Mouse (Mus musculus) heart, embryonic 11.5 days (tissue): ENCODE measurements around the gene Olfr548-ps1. TPM values are rescaled to one million over a fixed set of nuclear protein-coding genes. Genes with fewer than 3 reads are reported as not detected.

ENCODE experiments used
- ATAC-seq: fragments of 200-750 bp; cut with Nextera tagmentation; replicated peaks from 2 replicates; pipeline ENCODE4 v1.8.0; 2017; ENCODE audit warnings: moderate library complexity; ENCODE audit not compliant: insufficient number of reproducible peaks, low FRiP score, low TSS enrichment
- H3K27ac ChIP-seq: fragments of 300-500 bp; sonication (generic); 2 replicates; pipeline ENCODE4 v1.5.1; 2014; ENCODE audit warnings: mild to moderate bottlenecking, low read depth, low read length
- H3K27me3 ChIP-seq: fragments of 300-500 bp; sonication (generic); 2 replicates; pipeline ENCODE4 v1.6.1; 2014; ENCODE audit warnings: mild to moderate bottlenecking, low read length, mixed read lengths; ENCODE audit not compliant: control insufficient read depth, insufficient read depth
- H3K36me3 ChIP-seq: fragments of 300-500 bp; sonication (generic); 2 replicates; pipeline ENCODE4 v1.6.1; 2014; ENCODE audit warnings: mild to moderate bottlenecking, low read length, moderate library complexity, mixed read lengths; ENCODE audit not compliant: control insufficient read depth, insufficient read depth
- H3K4me1 ChIP-seq: fragments of 300-500 bp; sonication (generic); 2 replicates; pipeline ENCODE4 v1.6.1; 2014; ENCODE audit warnings: low read length; ENCODE audit not compliant: control insufficient read depth, insufficient read depth
- H3K4me2 ChIP-seq: fragments of 300-500 bp; sonication (generic); 2 replicates; pipeline ENCODE4 v1.6.1; 2014; ENCODE audit warnings: mild to moderate bottlenecking, moderate library complexity
- H3K4me3 ChIP-seq: fragments of 300-500 bp; sonication (generic); 2 replicates; pipeline ENCODE4 v1.5.1; 2014; ENCODE audit warnings: low read depth, low read length
- H3K9ac ChIP-seq: fragments of 300-500 bp; sonication (generic); 2 replicates; pipeline ENCODE4 v1.6.1; 2014; ENCODE audit warnings: mild to moderate bottlenecking, low read depth, low read length, moderate library complexity
- H3K9me3 ChIP-seq: fragments of 300-500 bp; sonication (generic); replicated peaks from 2 replicates; pipeline ENCODE4 v1.6.1; 2016; ENCODE audit warnings: low read length; ENCODE audit not compliant: control insufficient read depth
- WGBS: fragments of 180-500 bp; shearing (Covaris S2); extraction: QIAGEN DNeasy Blood & Tissue Kit; methylation state at CpG from one replicate; pipeline ENCODE4 v1.1.7; 2014; ENCODE audit not compliant: insufficient replicate concordance; 5-methylcytosine and 5-hydroxymethylcytosine counted together
- polyA plus RNA-seq: library from polyadenylated mRNA; unstranded; fragments of >200 nt; fragmentation: Nextera tagmentation; extraction: Ambion mirVana; gene quantifications from 2 replicates; pipeline ENCODE4 v1.2.1, GENCODE M21; 2014

The Olfr548-ps1 gene
- polyA plus RNA-seq, 1 experiment from 2014 or later: not detected

- under 1% methylated on average over 50 of the region's 54 CpGs for WGBS
- Histone ChIP-seq H3K36me3 (no peaks in the 10 kb centered on the region), H3K4me1 (no peaks in the 10 kb centered on the region), H3K27ac (no peak overlapping the region), H3K4me3 (peak overlapping the region; percentile 56), H3K9ac (peak overlapping the region; percentile 72), H3K9me3 (no peaks in the 10 kb centered on the region), H3K27me3 (peaks cover 10% of the 10 kb centered on the region; the same call in 1 of the 2 replicates), H3K4me2 (peak overlapping the region; percentile 94)
- peak; percentile 88 for ATAC-seq
Observed at GRCm38 (mm10) chr7:102512814-102513435, 27.8 kb upstream of the Olfr548-ps1 start.

GRCm38 (mm10) chr7:102514144-102514543, 26.6 kb upstream of the Olfr548-ps1 start:
- H3K4me3 ChIP-seq: no peak overlapping the region
- no peak overlapping the region for H3K27ac ChIP-seq
- H3K27me3 ChIP-seq: peaks cover 10% of the 10 kb centered on the region; the same call in 1 of the 2 replicates
- 30% methylated on average over 4 of the region's 4 CpGs for WGBS
- H3K36me3 ChIP-seq: no peaks in the 10 kb centered on the region
- H3K4me2 ChIP-seq: no peak overlapping the region
- no peak overlapping the region for H3K9ac ChIP-seq
- ATAC-seq: no peak
- H3K4me1 ChIP-seq: no peaks in the 10 kb centered on the region
- H3K9me3 ChIP-seq: no peaks in the 10 kb centered on the region

GRCm38 (mm10) chr7:102516261-102517050, 24.2 kb upstream of the Olfr548-ps1 start:
- 65% methylated on average over 10 of the region's 10 CpGs for WGBS
- Histone ChIP-seq H3K4me1 (no peaks in the 10 kb centered on the region), H3K4me2 (no peak overlapping the region), H3K9me3 (no peaks in the 10 kb centered on the region), H3K4me3 (no peak overlapping the region), H3K27ac (no peak overlapping the region), H3K36me3 (no peaks in the 10 kb centered on the region), H3K27me3 (peaks cover 10% of the 10 kb centered on the region; the same call in 1 of the 2 replicates), H3K9ac (no peak overlapping the region)
- no peak for ATAC-seq

GRCm38 (mm10) chr7:102517051-102517335, 23.7 kb upstream of the Olfr548-ps1 start:
- no peak overlapping the region for H3K4me2 ChIP-seq
- H3K4me1 ChIP-seq: no peaks in the 10 kb centered on the region
- ATAC-seq: no peak
- no peak overlapping the region for H3K4me3 ChIP-seq
- no peak overlapping the region for H3K9ac ChIP-seq
- H3K9me3 ChIP-seq: no peaks in the 10 kb centered on the region
- H3K27me3 ChIP-seq: peaks cover 7% of the 10 kb centered on the region; the same call in 1 of the 2 replicates
- H3K36me3 ChIP-seq: no peaks in the 10 kb centered on the region
- no peak overlapping the region for H3K27ac ChIP-seq
- WGBS: 72% methylated on average over 2 of the region's 2 CpGs

- Histone ChIP-seq H3K9ac (no peak overlapping the region), H3K9me3 (no peaks in the 10 kb centered on the region), H3K27ac (no peak overlapping the region), H3K27me3 (no peaks in the 10 kb centered on the region), H3K4me2 (no peak overlapping the region), H3K4me3 (no peak overlapping the region), H3K36me3 (no peaks in the 10 kb centered on the region), H3K4me1 (no peaks in the 10 kb centered on the region)
- WGBS: 67% methylated on average over 1 of the region's 1 CpGs
- no peak for ATAC-seq
Observed at GRCm38 (mm10) chr7:102529052-102529451, 11.6 kb upstream of the Olfr548-ps1 start.

GRCm38 (mm10) chr7:102534449-102534848, 6.2 kb upstream of the Olfr548-ps1 start, which contains the start of gene Olfr547:
Gene Olfr547 (plus strand): TSS chr7:102534749.
- Histone ChIP-seq H3K27ac (no peak within 1 kb of the TSS), H3K9me3 (no peaks in the 10 kb centered on the region), H3K4me2 (no peak within 1 kb of the TSS), H3K4me1 (no peaks in the 10 kb centered on the region), H3K4me3 (no peak within 1 kb of the TSS), H3K27me3 (no peaks in the 10 kb centered on the region), H3K9ac (no peak within 1 kb of the TSS), H3K36me3 (no peaks in the 10 kb centered on the region)
- ATAC-seq: no peak
- 67% methylated on average over 1 of the region's 1 CpGs for WGBS

- H3K27me3 ChIP-seq: no peaks in the 10 kb centered on the region
- H3K36me3 ChIP-seq: no peaks in the 10 kb centered on the region
- WGBS: 46% methylated on average over 3 of the region's 3 CpGs
- H3K4me1 ChIP-seq: no peaks in the 10 kb centered on the region
- no peak overlapping the region for H3K4me2 ChIP-seq
- H3K27ac ChIP-seq: no peak overlapping the region
- H3K4me3 ChIP-seq: no peak overlapping the region
- ATAC-seq: no peak
- H3K9ac ChIP-seq: no peak overlapping the region
- H3K9me3 ChIP-seq: no peaks in the 10 kb centered on the region
Observed at GRCm38 (mm10) chr7:102541251-102541650, 555 bp downstream of the Olfr548-ps1 start.

GRCm38 (mm10) chr7:102549570-102549969, 8.9 kb downstream of the Olfr548-ps1 start, which contains the start of gene Olfr549:
Gene Olfr549 (plus strand): TSS chr7:102549870.
- Histone ChIP-seq H3K4me3 (no peak within 1 kb of the TSS), H3K4me2 (no peak within 1 kb of the TSS), H3K4me1 (no peaks in the 10 kb centered on the region), H3K9me3 (no peaks in the 10 kb centered on the region), H3K27me3 (no peaks in the 10 kb centered on the region), H3K9ac (no peak within 1 kb of the TSS), H3K27ac (no peak within 1 kb of the TSS), H3K36me3 (no peaks in the 10 kb centered on the region)
- no peak for ATAC-seq
- 84% methylated on average over 3 of the region's 3 CpGs for WGBS
